Mouse (Mus musculus) midbrain, postnatal 0 days (tissue): ENCODE data around the gene Spdye4b. TPM values are rescaled to one million over a fixed set of nuclear protein-coding genes. Genes with fewer than 3 reads are reported as not detected.
A peak's percentile ranks its signal among the peaks of the same experiment; 100 is the strongest.
"Not testable (repeated sequence)": the region's sequence is repeated elsewhere in the genome, so short reads cannot be mapped to it uniquely, and the experiment has no call there.

Experiments
- ATAC-seq: fragments of 200-750 bp; cut with Nextera tagmentation; 2 replicates; pipeline ENCODE4 v1.8.0; 2017; ENCODE audit warnings: moderate number of reproducible peaks, mild to moderate bottlenecking, moderate TSS enrichment, moderate library complexity; ENCODE audit not compliant: low FRiP score
- DNase-seq: peaks from one replicate; pipeline ENCODE4 v3.0.0-alpha.2; 2015; ENCODE audit warnings: low spot score
- H3K27ac ChIP-seq: fragments of 300-500 bp; sonication (generic); 2 replicates; pipeline ENCODE4 v1.5.1; 2014; ENCODE audit warnings: low read depth, mild to moderate bottlenecking, low read length, mixed read lengths
- H3K27me3 ChIP-seq: fragments of 300-500 bp; sonication (generic); 2 replicates; pipeline ENCODE4 v1.6.1; 2014; ENCODE audit warnings: low read length, control low read depth, mixed read lengths; ENCODE audit not compliant: insufficient read depth
- H3K36me3 ChIP-seq: fragments of 300-500 bp; sonication (generic); 2 replicates; pipeline ENCODE4 v1.6.1; 2014; ENCODE audit warnings: low read length, control low read depth, mixed read lengths; ENCODE audit not compliant: insufficient read depth
- H3K4me1 ChIP-seq: fragments of 300-500 bp; sonication (generic); 2 replicates; pipeline ENCODE4 v1.6.1; 2014; ENCODE audit warnings: mild to moderate bottlenecking, control low read depth, antibody characterized with exemption, low read length, mixed read lengths; ENCODE audit not compliant: insufficient read depth
- H3K4me2 ChIP-seq: fragments of 300-500 bp; sonication (generic); 2 replicates; pipeline ENCODE4 v1.6.1; 2014; ENCODE audit warnings: low read depth, mild to moderate bottlenecking, low read length, mixed read lengths; ENCODE audit not compliant: poor library complexity, severe bottlenecking
- H3K4me3 ChIP-seq: fragments of 300-500 bp; sonication (generic); 2 replicates; pipeline ENCODE4 v1.5.1; 2014; ENCODE audit warnings: low read depth, mild to moderate bottlenecking, low read length, moderate library complexity
- H3K9ac ChIP-seq: fragments of 300-500 bp; sonication (generic); replicated peaks from 2 replicates; pipeline ENCODE4 v1.6.1; 2014; ENCODE audit warnings: mild to moderate bottlenecking, low read length, moderate library complexity, mixed read lengths; ENCODE audit not compliant: poor library complexity, severe bottlenecking
- H3K9me3 ChIP-seq: fragments of 300-500 bp; sonication (generic); 2 replicates; pipeline ENCODE4 v1.6.1; 2016; ENCODE audit warnings: low read length, control low read depth
- CTCF ChIP-seq: IDR thresholded peaks from 2 replicates; pipeline ENCODE4 v1.5.1; 2016; ENCODE audit warnings: antibody characterized with exemption, mild to moderate bottlenecking
- WGBS: fragments of 180-500 bp; shearing (Covaris S2); extraction: QIAGEN DNeasy Blood & Tissue Kit; methylation state at CpG from one replicate; pipeline ENCODE4 v1.1.7; 2014; 5-methylcytosine and 5-hydroxymethylcytosine counted together
- polyA plus RNA-seq: library from polyadenylated mRNA; unstranded; fragments of >200 nt; fragmentation: Nextera tagmentation; extraction: Ambion mirVana; gene quantifications from 2 replicates; pipeline ENCODE4 v1.2.1, GENCODE M21; 2015
- total RNA-seq: library from RNA; depleted of rRNA; stranded (reverse); fragments of >200 nt; gene quantifications from 2 replicates; pipeline ENCODE4 v1.2.3, GENCODE M21; 2014

Gene Spdye4b
- total and polyA plus RNA-seq, 2 experiments from 2014 or later, result not detected

DNA sequence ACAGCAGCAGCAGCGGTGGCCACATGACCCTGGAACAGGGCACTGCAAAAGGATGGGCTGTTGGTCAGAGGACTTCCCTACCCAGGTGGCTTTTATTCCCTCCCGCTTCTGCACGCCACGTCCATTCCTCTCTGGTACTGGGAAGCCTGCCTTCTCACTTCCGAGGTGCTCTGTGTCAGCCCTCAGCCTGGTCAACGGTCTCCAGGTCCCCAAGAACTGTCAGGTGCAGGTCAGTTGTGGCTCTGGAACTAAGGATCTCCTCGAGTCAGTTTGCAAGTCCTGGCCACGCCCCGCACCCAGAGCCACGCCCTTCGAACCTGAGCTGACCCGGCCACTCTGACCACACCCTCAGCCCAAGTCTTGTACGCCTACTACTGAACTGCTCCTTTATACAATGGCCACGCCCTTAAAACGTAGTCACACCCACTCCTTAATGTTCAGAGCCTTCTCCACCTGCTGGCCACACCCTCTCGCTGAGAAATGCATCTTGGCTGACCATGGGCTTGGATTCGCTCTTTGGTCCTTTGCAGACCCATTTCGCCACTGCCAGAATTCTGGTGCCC lies 15.2 kb upstream of the Spdye4b start:
- 11% methylated on average over 18 of the region's 18 CpGs for WGBS
- ATAC-seq, result no peak

DNA sequence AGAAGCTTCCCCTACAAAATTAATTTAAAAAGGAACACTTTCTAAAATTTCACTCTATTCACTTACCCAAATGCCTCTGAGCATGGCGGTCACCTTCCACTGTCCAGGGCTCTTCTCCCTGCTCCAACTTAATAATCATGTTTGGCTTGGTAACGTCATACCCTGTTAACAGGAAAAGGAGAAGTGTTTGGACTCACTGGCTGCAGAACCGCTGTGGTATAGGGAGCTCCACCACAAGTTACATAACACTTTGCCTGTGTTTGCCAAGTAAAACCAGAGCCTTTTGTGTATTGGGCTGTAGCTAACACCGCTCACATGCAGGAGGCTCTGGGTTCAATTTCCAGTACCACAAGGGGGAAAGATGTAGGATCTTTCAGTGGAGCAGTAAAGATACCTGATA lies 4.8 kb upstream of the Spdye4b start:
- no peak for TF ChIP-seq CTCF
- Histone ChIP-seq H3K36me3 (peaks cover 52% of the 10 kb centered on the region), H3K4me2 (no peak overlapping the region), H3K4me3 (no peak overlapping the region), H3K4me1 (peaks cover 4% of the 10 kb centered on the region; the same call in 1 of the 2 replicates), H3K27ac (no peak overlapping the region), H3K9me3 (no peaks in the 10 kb centered on the region), H3K9ac (no peak overlapping the region), H3K27me3 (no peaks in the 10 kb centered on the region)
- no peak for DNase-seq
- WGBS, result 97% methylated on average over 4 of the region's 4 CpGs
- no peak for ATAC-seq

More for the DNA sequence above, 15.2 kb upstream of the Spdye4b start:
- Histone ChIP-seq H3K27me3 (no peaks in the 10 kb centered on the region), H3K27ac (no peak overlapping the region), H3K36me3 (no peaks in the 10 kb centered on the region), H3K4me2 (no peak overlapping the region), H3K4me1 (no peaks in the 10 kb centered on the region), H3K9me3 (no peaks in the 10 kb centered on the region), H3K4me3 (no peak overlapping the region), H3K9ac (no peak overlapping the region)
- DNase-seq, result no peak
- no peak for TF ChIP-seq CTCF

DNA sequence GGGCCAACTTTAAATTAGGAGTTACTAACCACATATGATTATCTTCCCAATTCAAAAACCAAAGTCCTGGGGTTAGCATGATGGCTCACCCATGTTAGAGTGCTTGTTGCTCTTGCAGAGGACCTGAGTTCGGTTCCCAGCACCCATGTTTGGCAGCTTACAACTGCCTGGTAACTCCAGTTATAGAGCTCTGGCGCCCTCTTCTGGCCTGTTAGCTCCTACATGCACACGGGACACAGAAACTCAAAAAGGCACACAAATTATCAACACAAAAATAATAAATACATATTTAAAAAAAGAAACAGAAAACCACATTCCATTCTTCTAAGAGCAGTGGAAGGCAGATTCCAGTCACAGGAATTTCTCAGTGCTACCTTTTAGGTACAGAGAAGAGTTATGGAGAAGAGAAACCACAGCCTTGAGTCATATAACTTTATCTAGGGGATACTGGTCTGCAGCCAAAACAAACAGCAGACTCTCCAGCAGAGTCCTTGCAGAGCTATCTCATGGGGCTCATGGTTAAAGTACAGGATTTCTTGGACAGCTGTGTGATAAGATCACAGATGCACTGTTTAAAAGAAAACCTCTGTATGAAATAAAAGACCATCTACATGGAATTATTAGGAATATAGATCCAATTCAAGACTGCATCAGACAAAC lies 3.1 kb upstream of the Spdye4b start:
- peaks cover 42% of the 10 kb centered on the region for H3K36me3 ChIP-seq
- no peak overlapping the region for H3K9ac ChIP-seq
- no peaks in the 10 kb centered on the region for H3K9me3 ChIP-seq
- H3K4me1 ChIP-seq, result peaks cover 4% of the 10 kb centered on the region; the same call in 1 of the 2 replicates
- TF ChIP-seq CTCF, result peak; percentile 26
- ATAC-seq, result no peak
- H3K27me3 ChIP-seq, result no peaks in the 10 kb centered on the region
- H3K27ac ChIP-seq, result no peak overlapping the region
- no peak overlapping the region for H3K4me2 ChIP-seq
- H3K4me3 ChIP-seq, result no peak overlapping the region
- no peak for DNase-seq
- 94% methylated on average over 3 of the region's 3 CpGs for WGBS

DNA sequence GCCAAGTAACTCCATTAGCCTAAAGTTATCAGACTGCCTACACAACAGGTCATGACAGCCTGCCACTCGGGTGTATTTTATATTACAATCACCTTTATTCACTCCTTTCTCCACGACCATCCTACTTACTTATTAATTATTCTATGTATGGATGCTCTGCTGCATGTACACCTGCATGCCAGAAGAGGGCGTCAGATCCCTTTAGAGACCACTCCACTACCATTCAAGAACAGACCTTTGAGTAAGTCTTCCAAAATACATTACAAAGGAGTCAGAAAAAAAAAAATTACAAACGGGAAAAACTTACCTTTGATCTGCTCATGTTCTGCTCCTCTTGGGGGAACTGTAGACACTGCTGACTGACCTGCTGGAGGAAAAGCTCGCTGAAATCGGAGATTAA lies 1.6 kb upstream of the Spdye4b start:
- ATAC-seq, result no peak
- peak; percentile 65 for TF ChIP-seq CTCF
- no peaks in the 10 kb centered on the region for H3K27me3 ChIP-seq
- H3K4me2 ChIP-seq, result peak overlapping the region; percentile 77
- H3K4me3 ChIP-seq, result no peak overlapping the region
- WGBS, result 27% methylated on average over 6 of the region's 6 CpGs
- H3K9me3 ChIP-seq, result no peaks in the 10 kb centered on the region
- H3K36me3 ChIP-seq, result peaks cover 31% of the 10 kb centered on the region
- H3K9ac ChIP-seq, result no peak overlapping the region
- H3K4me1 ChIP-seq, result peaks cover 4% of the 10 kb centered on the region; the same call in 1 of the 2 replicates
- no peak overlapping the region for H3K27ac ChIP-seq
- peak; percentile 16 for DNase-seq

DNA sequence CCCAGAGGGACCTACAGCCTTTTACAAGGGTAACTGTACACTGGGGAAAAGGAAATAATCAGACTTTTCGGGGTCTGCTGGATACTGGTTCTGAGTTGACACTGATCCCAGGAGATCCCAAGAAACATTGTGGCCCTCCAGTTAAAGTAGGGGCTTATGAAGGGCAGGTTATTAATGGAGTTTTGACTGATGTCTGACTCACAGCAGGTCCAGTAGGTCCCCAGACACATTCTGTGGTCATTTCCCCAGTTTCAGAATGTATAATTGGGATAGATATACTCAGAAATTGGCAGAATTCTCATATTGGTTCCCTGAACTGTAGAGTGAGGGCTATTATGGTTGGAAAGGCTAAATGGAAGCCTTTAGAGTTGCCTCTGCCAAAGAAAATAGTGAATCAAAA lies 7.2 kb downstream of the Spdye4b start:
- not testable (repeated sequence) for H3K9ac ChIP-seq, H3K4me2 ChIP-seq, H3K36me3 ChIP-seq, H3K9me3 ChIP-seq, ATAC-seq, H3K27me3 ChIP-seq, DNase-seq, H3K27ac ChIP-seq, H3K4me1 ChIP-seq, H3K4me3 ChIP-seq
- WGBS, result no CpG with 5 or more reads among the region's 1 CpGs

DNA sequence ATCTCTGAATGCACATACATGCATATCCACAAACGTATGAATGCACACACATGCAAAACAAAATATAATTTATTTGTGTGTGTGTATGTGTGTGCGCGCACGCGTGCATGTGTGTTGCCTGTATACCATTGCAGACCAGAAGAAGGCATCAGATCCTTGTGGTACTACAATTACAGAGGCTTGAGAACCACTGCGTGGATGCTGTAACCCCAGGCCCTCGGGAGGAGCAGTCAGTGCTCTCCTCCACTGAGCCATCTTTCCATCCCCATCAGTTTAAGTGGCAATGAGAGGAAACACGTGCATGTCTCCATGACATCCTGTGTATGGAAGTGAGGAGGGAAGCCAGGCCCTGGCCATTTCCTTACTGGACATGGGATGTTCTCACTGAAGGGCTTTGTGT lies 12.0 kb downstream of the Spdye4b start:
- 91% methylated on average over 8 of the region's 8 CpGs for whole genome bisulfite sequencing

DNA sequence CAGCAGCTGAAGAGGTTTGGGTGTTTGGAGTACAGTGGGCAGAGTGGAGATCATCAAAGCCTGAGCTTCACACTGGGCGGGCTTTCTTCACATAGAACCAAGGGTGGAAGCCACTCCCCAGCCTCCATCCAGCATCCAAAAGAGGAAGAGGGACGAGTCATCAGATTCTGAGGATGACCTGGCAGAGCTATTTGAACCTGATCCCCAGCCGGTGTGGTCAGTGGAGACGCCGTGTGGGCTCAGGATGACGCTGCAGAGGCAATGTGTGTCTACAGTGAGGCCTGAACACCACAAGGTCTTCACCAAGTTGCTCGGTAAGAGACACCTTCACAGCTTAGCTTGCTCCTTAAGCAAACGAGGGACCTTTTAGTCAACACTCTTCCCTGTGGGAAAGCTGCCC lies 13.9 kb downstream of the Spdye4b start:
- not testable (repeated sequence) for H3K9me3 ChIP-seq, H3K9ac ChIP-seq, ATAC-seq, H3K27ac ChIP-seq, H3K4me3 ChIP-seq, H3K27me3 ChIP-seq, H3K36me3 ChIP-seq, H3K4me2 ChIP-seq, H3K4me1 ChIP-seq, DNase-seq
- WGBS, result 72% methylated on average over 8 of the region's 8 CpGs

More for the DNA sequence above, 12.0 kb downstream of the Spdye4b start:
- Histone ChIP-seq H3K27me3 (no peaks in the 10 kb centered on the region), H3K4me2 (no peak overlapping the region), H3K36me3 (no peaks in the 10 kb centered on the region), H3K9me3 (no peaks in the 10 kb centered on the region), H3K4me3 (no peak overlapping the region), H3K9ac (no peak overlapping the region), H3K27ac (no peak overlapping the region), H3K4me1 (no peaks in the 10 kb centered on the region)
- no peak for DNase-seq
- no peak for TF ChIP-seq CTCF
- ATAC-seq, result no peak
